In genomic region chr7:67756636-67757035, GRCm38 (mm10) we compare ENCODE assay signal across 25 mouse cellular contexts. TPM values are rescaled to one million over a fixed set of nuclear protein-coding genes. Genes with fewer than 3 reads are reported as not detected.
"Had no signal": no experiment of that assay in that cellular context is flagged by ENCODE, and none has a peak within 500 bp of the region (broad histone marks: within the 10 kb centered on the region; RNA-seq: fewer than 3 reads in every experiment).

No protein-coding gene starts in this region.

- H3K4me3 ChIP-seq: heart, adult 2 months; heart, embryonic 13.5 days; heart, embryonic 15.5 days; hindbrain, embryonic 10.5 days; hindbrain, embryonic 12.5 days; intestine, embryonic 15.5 days; layer of hippocampus, adult 2 months; left cerebral cortex, adult 2 months; limb, embryonic 10.5 days; limb, embryonic 12.5 days had no signal

- H3K27ac ChIP-seq: heart, adult 2 months; heart, embryonic 13.5 days; heart, embryonic 15.5 days; hindbrain, embryonic 10.5 days; hindbrain, embryonic 12.5 days; hindbrain, embryonic 14.5 days; intestine, embryonic 15.5 days; layer of hippocampus, adult 2 months; left cerebral cortex, adult 2 months; limb, embryonic 10.5 days; limb, embryonic 12.5 days had no signal

- H3K36me3 ChIP-seq: heart, embryonic 13.5 days; heart, embryonic 15.5 days; hindbrain, embryonic 10.5 days; hindbrain, embryonic 12.5 days; intestine, embryonic 15.5 days; limb, embryonic 10.5 days; limb, embryonic 12.5 days had no signal

- ATAC-seq: forebrain, embryonic 16.5 days; hindbrain, embryonic 16.5 days; inflammation-experienced regulatory T-cells, adult 6 months; intestine, embryonic 15.5 days; intestine, postnatal 0 days had no signal

- H3K9me3 ChIP-seq: heart, embryonic 13.5 days; heart, embryonic 15.5 days; hindbrain, embryonic 10.5 days; hindbrain, embryonic 12.5 days; intestine, embryonic 15.5 days; limb, embryonic 10.5 days; limb, embryonic 12.5 days had no signal

- DNase-seq: gastrocnemius, postnatal 14 days; heart, adult 2 months; heart, postnatal 14 days; heart, postnatal 4 days; kidney, adult 18-20 months; kidney, adult 8-10 months; kidney, postnatal 10 days; kidney, postnatal 25 days; kidney, postnatal 4 days; liver had no signal

- H3K4me2 ChIP-seq: heart, embryonic 11.5 days; heart, embryonic 13.5 days; heart, embryonic 15.5 days; hindbrain, embryonic 12.5 days; hindbrain, embryonic 14.5 days; intestine, embryonic 15.5 days; limb, embryonic 12.5 days had no signal

- H3K9ac ChIP-seq: heart, embryonic 13.5 days; heart, embryonic 15.5 days; hindbrain, embryonic 12.5 days; hindbrain, embryonic 14.5 days; intestine, embryonic 15.5 days; limb, embryonic 12.5 days had no signal

RNA-seq across cellular contexts. Expression of gene Synm, which starts 2.9 kb away (rescaled TPM):
- polyA plus RNA-seq: inflammation-experienced regulatory T-cells, adult 6 months had no signal
